In the genomic region with DNA sequence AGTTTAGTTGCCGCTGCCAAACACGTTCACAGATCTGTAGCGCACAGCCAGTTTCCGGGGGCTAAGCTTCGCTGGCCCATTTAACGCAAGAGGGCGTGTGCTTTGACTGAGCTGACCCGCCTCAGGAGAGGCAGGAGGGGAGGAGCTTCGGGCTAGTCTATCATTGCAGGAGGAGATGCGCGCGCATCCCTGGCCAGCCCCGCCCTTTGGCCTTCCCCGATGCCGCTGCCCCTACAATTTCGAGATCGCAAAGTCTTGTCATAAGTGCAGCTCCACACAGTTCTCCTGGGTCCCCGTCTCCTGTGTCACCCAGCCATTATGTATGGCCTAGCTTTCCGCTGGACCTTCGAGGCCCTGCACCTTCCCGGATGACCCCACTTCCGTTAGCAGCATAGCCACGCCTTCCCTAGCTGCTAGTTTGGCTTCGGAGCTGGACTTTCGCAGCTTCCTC, we compare ENCODE assay signal across 8 mouse cellular contexts. TPM values are rescaled to one million over a fixed set of nuclear protein-coding genes. Genes with fewer than 3 reads are reported as not detected.
DNase-seq lines count a peak whose midpoint lies in the region; ATAC-seq lines count a peak whose summit lies in the region.

A gene (minus strand): TSS at position 369 of the 451 bp plus-strand sequence.

- peak within 1 kb of the TSS; percentile 50 for H3K4me3 ChIP-seq in intestine, embryonic 14.5 days (ENCODE audit: low read depth, low read length)

- no peaks in the 10 kb centered on the region for H3K27me3 ChIP-seq in intestine, embryonic 14.5 days (replicated peaks; ENCODE audit: control insufficient read depth, insufficient read depth, low read length)

- peak; percentile 93 to 97 for DNase-seq in adrenal gland, adult (ENCODE audit: inconsistent age in 2 of 2, low spot score in 1 of 2)
- peak; percentile 89 for DNase-seq in embryo, embryonic 10.5 days (ENCODE audit: low spot score)
- peak; percentile 86 for DNase-seq in gastrocnemius, postnatal 25 days
- DNase-seq in intestine, embryonic 14.5 days (ENCODE audit: low spot score) = peak; percentile 90
- DNase-seq in left cerebral cortex, postnatal 14 days (ENCODE audit: low spot score in 2 of 2) = peak; percentile 81 to 82
- peak; percentile 88 for DNase-seq in mesoderm, embryonic 11.5 days (ENCODE audit: low read depth, low spot score)
- peak; percentile 71 to 82 for DNase-seq in right cerebral cortex, postnatal 36 days (ENCODE audit: low spot score in 2 of 2)
- peak; percentile 88 for DNase-seq in yolk sac, embryonic 10.5 days (ENCODE audit: low spot score)

- peak; percentile 80 for ATAC-seq in intestine, embryonic 14.5 days (replicated peaks; ENCODE audit: low FRiP score, low TSS enrichment, low read depth)

- no peaks in the 10 kb centered on the region for H3K9me3 ChIP-seq in intestine, embryonic 14.5 days (ENCODE audit: control insufficient read depth, low read length)

- WGBS in intestine, embryonic 14.5 days = 14% methylated on average over 25 of the region's 25 CpGs

- H3K9ac ChIP-seq in intestine, embryonic 14.5 days (ENCODE audit: low read length) = peak within 1 kb of the TSS; percentile 66

- peak within 1 kb of the TSS; percentile 55 for H3K4me2 ChIP-seq in intestine, embryonic 14.5 days (ENCODE audit: low read length)

- no peaks in the 10 kb centered on the region for H3K4me1 ChIP-seq in intestine, embryonic 14.5 days (replicated peaks; ENCODE audit: control insufficient read depth, insufficient read depth, low read length)

- intact Hi-C loops in left cerebral cortex, postnatal 14 days (cut with DNase I) = no loop called here

- H3K27ac ChIP-seq in intestine, embryonic 14.5 days (ENCODE audit: low read depth) = peak within 1 kb of the TSS; percentile 86

- no peaks in the 10 kb centered on the region for H3K36me3 ChIP-seq in intestine, embryonic 14.5 days (ENCODE audit: control insufficient read depth, insufficient read depth, low read length)

RNA-seq across cellular contexts. Expression of the gene that starts here (rescaled TPM):
- 1 to 10 TPM; 3.3 to 7.4 TPM for total RNA-seq in gastrocnemius, postnatal 25 days (2021)
- 52.9 TPM in 2 replicates for polyA plus RNA-seq in intestine, embryonic 14.5 days (2014; fragmentation: Nextera tagmentation; extraction: Ambion mirVana)
- 10 to 100 TPM; 22.8 to 24.4 TPM for total RNA-seq in left cerebral cortex, postnatal 14 days (2021)

Comparison
In these comparisons a context has a peak if more than half of its experiments do, and no peak if none do; other contexts are left out.
1. Peak in every context shown above with its lines: DNase-seq, ATAC-seq, H3K4me3 ChIP-seq and H3K27ac ChIP-seq.